Mouse (Mus musculus): ENCODE data around the gene Rem1. TPM values are rescaled to one million over a fixed set of nuclear protein-coding genes. Genes with fewer than 3 reads are reported as not detected.

The Rem1 gene
- polyA plus RNA-seq (2012; ENCODE audit: insufficient read depth, insufficient read length, low replicate concordance, missing spikeins) = not detected in 2 replicates

DNA sequence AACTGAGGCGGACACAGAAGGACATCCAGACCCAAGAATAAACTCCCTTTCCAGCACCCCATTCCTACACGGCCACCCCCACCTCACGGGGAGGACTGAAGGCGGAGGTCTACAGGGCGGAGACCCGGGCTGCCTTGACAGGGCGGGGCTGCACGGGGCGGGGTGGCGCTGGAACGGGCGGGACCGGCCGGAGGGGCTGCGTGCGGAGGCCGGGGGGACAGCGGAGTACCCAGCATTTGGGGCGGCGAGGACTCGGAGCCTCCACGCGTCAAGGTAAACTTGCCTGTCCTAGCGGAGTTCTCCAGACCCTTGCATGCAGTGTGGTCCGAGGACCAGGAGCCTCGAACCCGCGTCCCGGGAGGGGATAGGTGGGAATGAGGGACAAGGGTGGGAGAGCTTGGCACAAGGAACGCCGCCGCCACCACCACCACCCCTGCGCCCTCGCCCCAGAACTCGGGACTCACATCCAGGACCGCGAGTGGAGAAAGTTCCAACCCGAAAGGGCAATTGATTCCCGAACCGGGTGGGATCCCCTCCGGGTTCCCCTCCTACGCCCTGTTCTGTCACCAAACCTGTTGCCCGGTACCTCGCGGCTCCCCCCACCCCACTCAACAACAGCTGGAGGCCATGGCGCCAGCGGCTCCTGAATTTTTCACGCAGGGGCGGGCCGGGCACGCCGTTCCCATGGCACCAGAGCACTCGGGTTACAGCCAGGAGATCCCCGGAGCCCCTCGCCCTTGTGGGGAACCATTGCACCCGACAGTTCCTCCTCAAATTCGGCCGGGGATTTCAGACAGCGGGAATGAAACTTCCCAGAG is at the start of gene Rem1:
Rem1 (plus strand) TSS at position 178 of the 818 bp plus-strand sequence.
- TF ChIP-seq POLR2A (IDR thresholded peaks at IDR 0.05; ENCODE audit: insufficient read depth, low read depth, low read length) (no peak), CTCF (IDR thresholded peaks at IDR 0.05; ENCODE audit: insufficient read depth, low read depth, low read length) (no peak)
- Histone ChIP-seq H3K27ac (ENCODE audit: insufficient read depth, low read depth, low read length) (no peak within 1 kb of the TSS), H3K4me3 (ENCODE audit: insufficient read depth, low read depth, low read length) (peak within 1 kb of the TSS; percentile 26), H3K4me1 (ENCODE audit: control insufficient read depth, insufficient read depth, low read length) (peaks cover 11% of the 10 kb centered on the region)
- WGBS = 2% methylated on average over 59 of the region's 59 CpGs

DNA sequence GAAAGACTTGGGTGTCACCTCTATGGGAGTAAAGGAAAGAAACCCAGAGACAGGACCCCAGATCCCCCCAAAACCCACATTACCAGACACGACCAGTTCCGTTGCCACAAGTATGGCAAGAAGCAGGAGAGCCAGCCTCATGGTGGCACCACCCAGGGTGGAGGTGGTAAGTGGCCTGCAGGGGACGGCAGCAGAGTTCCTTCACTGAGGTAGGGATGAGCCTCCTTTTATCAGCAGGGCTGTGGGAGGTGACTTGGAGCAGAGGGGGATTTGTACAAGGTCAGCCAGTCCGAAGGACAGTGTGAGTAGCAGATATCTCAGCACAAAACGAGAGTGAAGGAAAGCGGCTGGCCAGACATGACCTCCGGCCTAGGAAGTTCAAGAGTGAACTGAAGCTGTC is 46.6 kb upstream of the Rem1 start, which contains the start of gene Defb19:
Defb19 (minus strand) TSS at position 206 of the 400 bp plus-strand sequence.
- TF ChIP-seq POLR2A (IDR thresholded peaks at IDR 0.05; ENCODE audit: insufficient read depth, low read depth, low read length) (no peak), CTCF (IDR thresholded peaks at IDR 0.05; ENCODE audit: insufficient read depth, low read depth, low read length) (no peak)
- Histone ChIP-seq H3K27ac (ENCODE audit: insufficient read depth, low read depth, low read length) (no peak within 1 kb of the TSS), H3K4me3 (ENCODE audit: insufficient read depth, low read depth, low read length) (no peak within 1 kb of the TSS), H3K4me1 (ENCODE audit: control insufficient read depth, insufficient read depth, low read length) (no peaks in the 10 kb centered on the region)
- WGBS = 85% methylated on average over 7 of the region's 7 CpGs

DNA sequence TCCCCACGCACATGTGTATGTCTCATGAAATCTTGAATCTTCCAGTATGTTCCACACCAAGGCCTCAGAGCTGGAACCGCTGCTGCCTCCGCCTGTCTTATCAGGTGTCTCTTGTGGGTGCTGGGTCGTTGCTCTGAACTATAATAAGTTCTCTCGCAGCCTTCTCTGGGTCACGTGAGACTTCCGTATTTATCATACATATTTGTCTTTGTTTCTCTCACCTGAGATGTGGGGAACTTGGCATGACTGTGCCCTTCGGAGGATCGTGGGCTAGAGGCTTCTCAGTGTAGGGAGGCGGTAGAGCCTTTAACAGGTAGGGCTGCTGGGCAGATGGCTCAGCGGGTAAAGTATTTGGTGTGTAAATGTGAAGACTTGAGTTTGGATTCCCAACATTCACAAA is 46.1 kb upstream of the Rem1 start:
- Histone ChIP-seq H3K4me3 (ENCODE audit: insufficient read depth, low read depth, low read length) (no peak overlapping the region), H3K4me1 (ENCODE audit: control insufficient read depth, insufficient read depth, low read length) (no peaks in the 10 kb centered on the region), H3K27ac (ENCODE audit: insufficient read depth, low read depth, low read length) (no peak overlapping the region)
- WGBS = 95% methylated on average over 11 of the region's 11 CpGs
- TF ChIP-seq POLR2A (IDR thresholded peaks at IDR 0.05; ENCODE audit: insufficient read depth, low read depth, low read length) (no peak), CTCF (IDR thresholded peaks at IDR 0.05; ENCODE audit: insufficient read depth, low read depth, low read length) (no peak)

- 79% methylated on average over 4 of the region's 4 CpGs for WGBS
- Histone ChIP-seq H3K27ac (ENCODE audit: insufficient read depth, low read depth, low read length) (no peak overlapping the region), H3K4me3 (ENCODE audit: insufficient read depth, low read depth, low read length) (no peak overlapping the region), H3K4me1 (ENCODE audit: control insufficient read depth, insufficient read depth, low read length) (no peaks in the 10 kb centered on the region)
- no peak for TF ChIP-seq CTCF (IDR thresholded peaks at IDR 0.05; ENCODE audit: insufficient read depth, low read depth, low read length)
- no peak for TF ChIP-seq POLR2A (IDR thresholded peaks at IDR 0.05; ENCODE audit: insufficient read depth, low read depth, low read length)
These were observed 39.7 kb upstream of the Rem1 start for GRCm38 (mm10) chr2:152586926-152587560.

DNA sequence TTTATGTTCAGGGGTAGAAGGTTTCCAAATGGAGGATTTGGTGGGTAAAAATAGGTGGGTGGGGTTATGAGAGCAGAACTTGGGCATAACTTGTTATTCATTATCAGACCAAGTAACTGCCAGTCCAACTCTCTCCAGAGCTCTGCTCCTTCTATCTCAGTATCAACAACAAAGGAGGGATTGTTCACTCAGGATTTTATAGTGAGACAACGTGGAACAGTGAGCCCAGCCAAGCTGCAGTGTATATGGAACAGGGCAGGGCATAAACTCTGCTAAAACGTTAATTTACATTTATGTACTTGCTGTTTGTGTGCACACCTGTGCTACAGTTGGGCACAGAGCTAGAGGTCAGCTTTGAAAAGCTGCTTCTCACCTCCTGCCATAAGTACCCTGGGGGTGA is 38.3 kb upstream of the Rem1 start:
- no peak overlapping the region for H3K4me3 ChIP-seq (ENCODE audit: insufficient read depth, low read depth, low read length)
- WGBS = 34% methylated on average over 2 of the region's 2 CpGs
- H3K4me1 ChIP-seq (ENCODE audit: control insufficient read depth, insufficient read depth, low read length) = no peaks in the 10 kb centered on the region
- TF ChIP-seq POLR2A (IDR thresholded peaks at IDR 0.05; ENCODE audit: insufficient read depth, low read depth, low read length) (no peak), CTCF (IDR thresholded peaks at IDR 0.05; ENCODE audit: insufficient read depth, low read depth, low read length) (no peak)
- no peak overlapping the region for H3K27ac ChIP-seq (ENCODE audit: insufficient read depth, low read depth, low read length)

- Histone ChIP-seq H3K27ac (ENCODE audit: insufficient read depth, low read depth, low read length) (no peak overlapping the region), H3K4me1 (ENCODE audit: control insufficient read depth, insufficient read depth, low read length) (no peaks in the 10 kb centered on the region), H3K4me3 (ENCODE audit: insufficient read depth, low read depth, low read length) (no peak overlapping the region)
- WGBS = 51% methylated on average over 6 of the region's 6 CpGs
- TF ChIP-seq CTCF (IDR thresholded peaks at IDR 0.05; ENCODE audit: insufficient read depth, low read depth, low read length) = no peak
- no peak for TF ChIP-seq POLR2A (IDR thresholded peaks at IDR 0.05; ENCODE audit: insufficient read depth, low read depth, low read length)
These were observed 37.7 kb upstream of the Rem1 start for GRCm38 (mm10) chr2:152589021-152589420.

DNA sequence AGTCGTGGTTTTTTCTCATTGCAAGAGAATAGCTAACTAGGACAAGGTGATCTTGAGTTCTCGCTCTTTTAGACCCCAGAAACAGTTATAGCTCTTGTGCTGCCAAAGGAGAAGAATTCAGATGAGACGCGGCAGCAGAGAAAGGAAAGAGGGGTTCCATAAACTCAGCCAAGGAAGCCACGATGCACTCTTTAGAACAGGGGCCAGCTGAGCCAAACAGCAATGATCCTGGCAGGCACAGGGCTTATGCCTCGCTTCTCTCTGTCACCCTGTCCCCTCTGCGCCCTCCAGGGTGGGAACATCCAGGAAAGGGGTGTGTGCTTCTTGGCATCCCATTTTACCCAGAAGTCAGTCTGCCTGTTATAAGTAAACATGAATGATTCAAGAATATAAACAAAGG is 27.5 kb upstream of the Rem1 start, which contains the start of gene Defb45:
Defb45 (minus strand) TSS at position 101 of the 400 bp plus-strand sequence.
- Histone ChIP-seq H3K4me3 (ENCODE audit: insufficient read depth, low read depth, low read length) (no peak within 1 kb of the TSS), H3K27ac (ENCODE audit: insufficient read depth, low read depth, low read length) (no peak within 1 kb of the TSS), H3K4me1 (ENCODE audit: control insufficient read depth, insufficient read depth, low read length) (no peaks in the 10 kb centered on the region)
- 56% methylated on average over 7 of the region's 7 CpGs for WGBS
- TF ChIP-seq POLR2A (IDR thresholded peaks at IDR 0.05; ENCODE audit: insufficient read depth, low read depth, low read length) (no peak), CTCF (IDR thresholded peaks at IDR 0.05; ENCODE audit: insufficient read depth, low read depth, low read length) (no peak)

- WGBS = 91% methylated on average over 6 of the region's 6 CpGs
- Histone ChIP-seq H3K4me3 (ENCODE audit: insufficient read depth, low read depth, low read length) (no peak overlapping the region), H3K4me1 (ENCODE audit: control insufficient read depth, insufficient read depth, low read length) (no peaks in the 10 kb centered on the region), H3K27ac (ENCODE audit: insufficient read depth, low read depth, low read length) (no peak overlapping the region)
- TF ChIP-seq CTCF (IDR thresholded peaks at IDR 0.05; ENCODE audit: insufficient read depth, low read depth, low read length) (no peak), POLR2A (IDR thresholded peaks at IDR 0.05; ENCODE audit: insufficient read depth, low read depth, low read length) (no peak)
These were observed 26.7 kb upstream of the Rem1 start for GRCm38 (mm10) chr2:152600076-152600475.

All from olfactory bulb, adult 2 months (tissue).